Mouse (Mus musculus): ENCODE data around the gene Nfatc2.

Nfatc2 gene

GRCm38 (mm10) chr2:168440918-168441328, 160.5 kb downstream of the Nfatc2 start:
- no peak for DNase-seq (ENCODE audit: low read depth)

- DNase-seq (ENCODE audit: low read depth), result no peak
These were observed 162.4 kb downstream of the Nfatc2 start for GRCm38 (mm10) chr2:168438981-168439452.

- DNase-seq (ENCODE audit: low read depth), result no peak
These were observed 167.3 kb downstream of the Nfatc2 start for GRCm38 (mm10) chr2:168434187-168434586.

- DNase-seq (ENCODE audit: low read depth), result no peak
These were observed 168.1 kb downstream of the Nfatc2 start for GRCm38 (mm10) chr2:168433392-168433791.

DNA sequence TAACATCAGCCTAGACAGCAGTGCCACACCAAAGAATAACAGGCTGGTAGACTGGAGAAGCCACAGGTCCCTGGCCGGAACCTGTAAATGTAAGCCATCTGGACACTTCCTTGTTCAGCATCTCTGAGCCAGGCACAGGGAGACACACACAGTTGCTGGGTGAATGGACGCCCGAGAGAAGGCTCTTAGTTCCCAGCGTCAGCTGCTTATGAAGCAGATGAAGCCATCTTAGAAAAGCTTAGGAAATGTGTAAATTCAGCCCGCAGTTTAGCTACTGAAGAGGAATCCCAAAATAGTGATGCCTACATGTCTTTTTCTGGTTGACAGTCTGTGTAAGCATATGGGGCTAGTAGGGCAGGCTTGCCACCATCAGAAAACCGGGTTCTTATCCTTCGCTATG, 169.1 kb downstream of the Nfatc2 start:
- DNase-seq (ENCODE audit: low read depth), result no peak

DNA sequence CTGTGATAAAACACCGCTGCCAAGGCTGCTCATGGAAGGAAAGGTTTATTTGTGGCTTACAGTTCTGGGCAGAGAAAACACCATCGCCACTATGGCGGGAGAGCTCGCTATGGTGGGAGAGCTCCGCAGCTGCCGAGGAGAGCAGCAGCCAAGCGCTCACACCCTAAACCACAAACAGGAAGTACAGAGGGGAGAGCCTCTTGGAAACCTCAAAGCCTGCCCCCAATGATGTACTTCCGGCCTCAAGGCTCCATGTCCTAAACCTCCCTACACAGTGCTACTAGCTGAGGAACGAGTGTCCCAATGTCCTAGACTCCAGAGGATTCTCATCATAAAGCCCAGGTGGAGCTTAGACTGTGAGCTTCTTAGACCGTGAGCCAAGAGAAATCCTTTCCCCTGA, 171.9 kb downstream of the Nfatc2 start:
- DNase-seq (ENCODE audit: low read depth), result peak; percentile 74

DNA sequence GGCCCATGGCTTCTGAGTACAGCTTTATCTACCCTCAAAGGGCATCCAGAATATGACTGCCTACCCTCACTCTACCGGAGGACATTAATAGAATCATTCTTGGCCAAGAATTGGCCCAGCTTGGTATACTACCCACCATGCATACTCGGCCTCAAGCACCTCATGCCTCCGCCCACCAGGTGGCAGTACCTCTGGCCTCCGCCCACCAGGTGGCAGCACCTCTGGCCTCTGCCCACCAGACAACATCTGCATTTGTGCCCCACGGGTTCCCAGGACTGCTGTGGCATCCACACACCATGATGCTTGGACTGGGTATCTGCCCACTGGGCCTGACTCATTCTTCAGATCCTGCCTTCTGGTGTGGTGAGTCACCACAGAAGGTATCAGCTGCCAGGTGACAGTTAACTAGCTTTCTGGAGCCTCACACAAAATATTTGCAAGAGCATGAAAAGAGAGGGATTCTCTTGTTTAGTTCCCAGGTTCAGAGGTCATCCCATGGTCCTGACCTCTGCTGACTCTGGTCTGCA, 173.0 kb downstream of the Nfatc2 start:
- DNase-seq (ENCODE audit: low read depth), result peak; percentile 55
